Mouse (Mus musculus) intestine, embryonic 16.5 days (tissue): Measurements from ENCODE around the gene Atg9b. TPM values are rescaled to one million over a fixed set of nuclear protein-coding genes. Genes with fewer than 3 reads are reported as not detected.

Experiments
- ATAC-seq: fragments of 200-750 bp; cut with Nextera tagmentation; 2 replicates; pipeline ENCODE4 v1.8.0; 2017; ENCODE audit warnings: moderate TSS enrichment, moderate library complexity
- H3K27ac ChIP-seq: fragments of 300-500 bp; sonication (generic); 2 replicates; pipeline ENCODE4 v1.5.1; 2014; ENCODE audit warnings: mild to moderate bottlenecking, low read length
- H3K27me3 ChIP-seq: fragments of 300-500 bp; sonication (generic); replicated peaks from 2 replicates; pipeline ENCODE4 v1.6.1; 2014; ENCODE audit warnings: low read length, control low read depth, mixed read lengths; ENCODE audit not compliant: control insufficient read depth, insufficient read depth
- H3K36me3 ChIP-seq: fragments of 300-500 bp; sonication (generic); 2 replicates; pipeline ENCODE4 v1.6.1; 2014; ENCODE audit warnings: low read length, control low read depth; ENCODE audit not compliant: control insufficient read depth, insufficient read depth
- H3K4me1 ChIP-seq: fragments of 300-500 bp; sonication (generic); 2 replicates; pipeline ENCODE4 v1.6.1; 2014; ENCODE audit warnings: low read length, control low read depth, mixed read lengths; ENCODE audit not compliant: control insufficient read depth, insufficient read depth
- H3K4me2 ChIP-seq: fragments of 300-500 bp; sonication (generic); 2 replicates; pipeline ENCODE4 v1.6.1; 2014; ENCODE audit warnings: low read depth, low read length, control low read depth
- H3K4me3 ChIP-seq: fragments of 300-500 bp; sonication (generic); 2 replicates; pipeline ENCODE4 v1.5.1; 2014; ENCODE audit warnings: mild to moderate bottlenecking, low read length
- H3K9ac ChIP-seq: fragments of 300-500 bp; sonication (generic); 2 replicates; pipeline ENCODE4 v1.6.1; 2014; ENCODE audit warnings: low read depth, low read length
- H3K9me3 ChIP-seq: fragments of 300-500 bp; sonication (generic); 2 replicates; pipeline ENCODE4 v1.6.1; 2016; ENCODE audit warnings: low read length, control low read depth; ENCODE audit not compliant: control insufficient read depth
- WGBS: fragments of 180-500 bp; shearing (Covaris S2); extraction: QIAGEN DNeasy Blood & Tissue Kit; methylation state at CpG from one replicate; pipeline ENCODE4 v1.1.7; 2014; 5-methylcytosine and 5-hydroxymethylcytosine counted together
- polyA plus RNA-seq: library from polyadenylated mRNA; unstranded; fragments of >200 nt; fragmentation: Nextera tagmentation; extraction: Ambion mirVana; gene quantifications from 2 replicates; pipeline ENCODE4 v1.2.1, GENCODE M21; 2015

The Atg9b gene
- polyA plus RNA-seq, 1 experiment from 2014 or later = 1.7 TPM

- Histone ChIP-seq H3K27me3 (0 out of 2 replicates have a peak, but pooled peaks cover 3% of the 10 kb centered on the region), H3K9me3 (no peaks in the 10 kb centered on the region), H3K4me3 (no peak overlapping the region), H3K36me3 (no peaks in the 10 kb centered on the region), H3K9ac (no peak overlapping the region), H3K4me1 (no peaks in the 10 kb centered on the region), H3K27ac (no peak overlapping the region), H3K4me2 (no peak overlapping the region)
- peak; percentile 71 for ATAC-seq
- WGBS = 0% methylated on average over 7 of the region's 7 CpGs
Observed at GRCm38 (mm10) chr5:24360792-24361454, 31.0 kb downstream of the Atg9b start.

GRCm38 (mm10) chr5:24357461-24357860 is 34.5 kb downstream of the Atg9b start:
- Histone ChIP-seq H3K4me2 (no peak overlapping the region), H3K27ac (no peak overlapping the region), H3K36me3 (no peaks in the 10 kb centered on the region), H3K27me3 (0 out of 2 replicates have a peak, but pooled peaks cover 3% of the 10 kb centered on the region), H3K4me1 (peaks cover 7% of the 10 kb centered on the region; the same call in 1 of the 2 replicates), H3K9ac (no peak overlapping the region), H3K4me3 (no peak overlapping the region), H3K9me3 (no peaks in the 10 kb centered on the region)
- WGBS = 10% methylated on average over 7 of the region's 7 CpGs
- 0 out of 2 replicates have a peak, but pooled peaks have one; percentile 37 for ATAC-seq

- Histone ChIP-seq H3K9ac (no peak overlapping the region), H3K27me3 (0 out of 2 replicates have a peak, but pooled peaks cover 3% of the 10 kb centered on the region), H3K4me3 (no peak overlapping the region), H3K4me2 (no peak overlapping the region), H3K4me1 (peaks cover 14% of the 10 kb centered on the region), H3K9me3 (no peaks in the 10 kb centered on the region), H3K27ac (no peak overlapping the region), H3K36me3 (no peaks in the 10 kb centered on the region)
- no peak for ATAC-seq
- 50% methylated on average over 4 of the region's 4 CpGs for WGBS
Observed at GRCm38 (mm10) chr5:24356764-24357163, 35.2 kb downstream of the Atg9b start.

- WGBS = 45% methylated on average over 4 of the region's 4 CpGs
- H3K9ac ChIP-seq = no peak overlapping the region
- H3K4me2 ChIP-seq = no peak overlapping the region
- H3K4me1 ChIP-seq = peaks cover 44% of the 10 kb centered on the region
- no peak overlapping the region for H3K4me3 ChIP-seq
- H3K27me3 ChIP-seq = peaks cover 10% of the 10 kb centered on the region; the same call in 1 of the 2 replicates
- no peaks in the 10 kb centered on the region for H3K9me3 ChIP-seq
- ATAC-seq = no peak
- H3K36me3 ChIP-seq = no peaks in the 10 kb centered on the region
- peak overlapping the region; percentile 92 for H3K27ac ChIP-seq
Observed at GRCm38 (mm10) chr5:24353327-24353726, 38.6 kb downstream of the Atg9b start.

GRCm38 (mm10) chr5:24352251-24352859 is 39.6 kb downstream of the Atg9b start:
- ATAC-seq = peak; percentile 69
- Histone ChIP-seq H3K9ac (peak overlapping the region; percentile 83), H3K36me3 (no peaks in the 10 kb centered on the region), H3K9me3 (no peaks in the 10 kb centered on the region), H3K27me3 (peaks cover 10% of the 10 kb centered on the region; the same call in 1 of the 2 replicates), H3K4me3 (peak overlapping the region; percentile 76), H3K27ac (peak overlapping the region; percentile 92), H3K4me1 (peaks cover 54% of the 10 kb centered on the region), H3K4me2 (peak overlapping the region; percentile 94)
- WGBS = 5% methylated on average over 23 of the region's 24 CpGs

- peak overlapping the region; percentile 83 for H3K9ac ChIP-seq
- peak overlapping the region; percentile 76 for H3K4me3 ChIP-seq
- 1% methylated on average over 36 of the region's 41 CpGs for WGBS
- H3K4me2 ChIP-seq = peak overlapping the region; percentile 94
- ATAC-seq = peak; percentile 77
- H3K4me1 ChIP-seq = peaks cover 57% of the 10 kb centered on the region
- no peaks in the 10 kb centered on the region for H3K9me3 ChIP-seq
- peaks cover 10% of the 10 kb centered on the region; the same call in 1 of the 2 replicates for H3K27me3 ChIP-seq
- H3K36me3 ChIP-seq = no peaks in the 10 kb centered on the region
- H3K27ac ChIP-seq = peak overlapping the region; percentile 92
Observed at GRCm38 (mm10) chr5:24351701-24352171, 40.2 kb downstream of the Atg9b start.

GRCm38 (mm10) chr5:24351278-24351677 is 40.7 kb downstream of the Atg9b start, which contains the start of gene Kcnh2:
Gene Kcnh2 (minus strand): TSS chr5:24351604.
- Histone ChIP-seq H3K9me3 (no peaks in the 10 kb centered on the region), H3K4me1 (peaks cover 57% of the 10 kb centered on the region), H3K4me2 (peak within 1 kb of the TSS; percentile 94), H3K27ac (peak within 1 kb of the TSS; percentile 92), H3K27me3 (peaks cover 10% of the 10 kb centered on the region; the same call in 1 of the 2 replicates), H3K4me3 (peak within 1 kb of the TSS; percentile 76), H3K9ac (peak within 1 kb of the TSS; percentile 83), H3K36me3 (no peaks in the 10 kb centered on the region)
- WGBS = under 1% methylated on average over 45 of the region's 53 CpGs
- peak; percentile 23 for ATAC-seq

GRCm38 (mm10) chr5:24350531-24351250 is 41.3 kb downstream of the Atg9b start:
- peak overlapping the region; percentile 83 for H3K9ac ChIP-seq
- H3K4me2 ChIP-seq = peak overlapping the region; percentile 94
- peak overlapping the region; percentile 76 for H3K4me3 ChIP-seq
- H3K9me3 ChIP-seq = no peaks in the 10 kb centered on the region
- ATAC-seq = no peak
- H3K27me3 ChIP-seq = peaks cover 10% of the 10 kb centered on the region; the same call in 1 of the 2 replicates
- peak overlapping the region; percentile 66 for H3K27ac ChIP-seq
- 37% methylated on average over 14 of the region's 15 CpGs for WGBS
- H3K36me3 ChIP-seq = no peaks in the 10 kb centered on the region
- H3K4me1 ChIP-seq = peaks cover 57% of the 10 kb centered on the region

- Histone ChIP-seq H3K27ac (no peak overlapping the region), H3K36me3 (no peaks in the 10 kb centered on the region), H3K4me3 (peak overlapping the region; percentile 76; the same call in 1 of the 2 replicates), H3K9ac (0 out of 2 replicates have a peak overlapping the region, but pooled peaks have one; percentile 83), H3K4me1 (peaks cover 61% of the 10 kb centered on the region), H3K27me3 (peaks cover 10% of the 10 kb centered on the region; the same call in 1 of the 2 replicates), H3K4me2 (peak overlapping the region; percentile 94), H3K9me3 (no peaks in the 10 kb centered on the region)
- 53% methylated on average over 3 of the region's 3 CpGs for WGBS
- ATAC-seq = no peak
Observed at GRCm38 (mm10) chr5:24350073-24350472, 41.9 kb downstream of the Atg9b start.
